Mouse (Mus musculus) embryonic fibroblast, embryonic 13.5 days (primary cell): Measurements from ENCODE around the gene Ndfip2.

ENCODE experiments used
- CTCF ChIP-seq: IDR thresholded peaks from 2 replicates; pipeline ENCODE4 v1.5.1; 2011; ENCODE audit warnings: mild to moderate bottlenecking, control low read depth, low read length, moderate library complexity, borderline replicate concordance; ENCODE audit not compliant: insufficient read depth
- POLR2A ChIP-seq: IDR thresholded peaks from 2 replicates; pipeline ENCODE4 v1.6.1; 2011; ENCODE audit warnings: low read depth, mild to moderate bottlenecking, control low read depth, low read length, moderate library complexity

GRCm38 (mm10) chr14:105284062-105284461 lies 25.7 kb downstream of the Ndfip2 start:
- TF ChIP-seq CTCF (no peak), POLR2A (no peak)
